Mouse (Mus musculus) forelimb bud, embryonic 11.5 days (tissue): Measurements from ENCODE around the gene Mrps6.
A peak's percentile ranks its signal among the peaks of the same experiment; 100 is the strongest.

Experiments used
- DNase-seq: peaks from one replicate; pipeline ENCODE4 v3.0.0-alpha.2; 2012; ENCODE audit warnings: low read depth, low spot score

Mrps6 gene

GRCm38 (mm10) chr16:92057852-92058643, at the start of gene Mrps6, which contains the start of the genes Gm49711 and Slc5a3:
Gene Mrps6, plus strand, starts transcription at chr16:92058270.
Gene Gm49711, plus strand, starts transcription at chr16:92058316.
Gene Slc5a3, plus strand, starts transcription at chr16:92058322.
- peak; percentile 73 for DNase-seq

GRCm38 (mm10) chr16:92009586-92009985, 48.5 kb upstream of the Mrps6 start:
- no peak for DNase-seq

- DNase-seq = no peak
Measured at GRCm38 (mm10) chr16:92016792-92017191, 41.3 kb upstream of the Mrps6 start.

DNA sequence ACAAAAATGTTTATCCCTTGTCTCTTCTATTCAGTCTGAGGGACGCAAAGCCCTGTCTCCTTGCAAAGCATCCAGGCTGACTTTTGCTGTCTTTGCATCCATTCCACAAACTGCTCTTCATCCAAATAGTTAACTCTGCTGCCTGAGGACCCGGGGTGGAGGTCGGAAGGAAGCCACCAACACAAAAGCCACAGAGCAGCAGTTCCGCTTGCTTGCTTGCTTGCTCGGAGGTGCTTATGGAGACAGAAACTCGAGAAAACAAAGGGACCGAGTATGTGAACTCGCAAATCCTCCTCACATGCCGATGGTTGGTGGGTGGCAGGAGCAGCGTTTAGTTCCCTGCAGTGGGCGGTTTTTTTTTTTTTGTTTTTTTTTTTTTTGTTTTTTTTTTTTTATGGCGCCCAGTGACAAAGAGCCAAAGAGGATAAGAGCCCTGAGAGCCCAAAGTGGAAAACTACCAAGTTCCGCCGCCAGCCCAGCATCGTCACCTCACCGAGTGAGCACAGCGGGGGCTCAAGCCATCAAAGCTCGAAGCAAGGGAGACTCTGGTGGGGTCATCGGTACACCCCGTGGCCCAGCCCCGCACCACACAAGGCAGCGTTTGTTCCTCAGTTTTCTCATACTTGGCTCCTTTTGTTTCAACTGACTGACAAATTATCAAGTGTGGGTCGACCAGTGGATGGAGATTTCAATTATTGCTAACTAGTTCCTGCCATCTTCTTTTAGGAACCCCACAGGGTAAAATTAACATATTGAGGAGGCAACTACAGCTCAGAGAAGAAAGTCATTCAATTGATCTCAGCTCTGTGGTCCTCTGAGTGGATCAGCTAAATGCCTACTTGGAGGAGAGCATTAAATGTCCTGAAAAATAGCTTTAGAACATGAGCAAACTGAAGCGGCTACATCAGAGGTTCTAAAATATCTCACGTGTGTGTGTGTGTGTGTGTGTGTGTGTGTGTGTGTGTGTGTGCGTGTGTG, 38.6 kb upstream of the Mrps6 start:
- peak; percentile 39 for DNase-seq

- no peak for DNase-seq
Measured at GRCm38 (mm10) chr16:92021656-92022400, 36.2 kb upstream of the Mrps6 start.

- no peak for DNase-seq
Measured at GRCm38 (mm10) chr16:92022494-92023283, 35.4 kb upstream of the Mrps6 start.

- no peak for DNase-seq
Measured at GRCm38 (mm10) chr16:92033286-92033685, 24.8 kb upstream of the Mrps6 start.

DNA sequence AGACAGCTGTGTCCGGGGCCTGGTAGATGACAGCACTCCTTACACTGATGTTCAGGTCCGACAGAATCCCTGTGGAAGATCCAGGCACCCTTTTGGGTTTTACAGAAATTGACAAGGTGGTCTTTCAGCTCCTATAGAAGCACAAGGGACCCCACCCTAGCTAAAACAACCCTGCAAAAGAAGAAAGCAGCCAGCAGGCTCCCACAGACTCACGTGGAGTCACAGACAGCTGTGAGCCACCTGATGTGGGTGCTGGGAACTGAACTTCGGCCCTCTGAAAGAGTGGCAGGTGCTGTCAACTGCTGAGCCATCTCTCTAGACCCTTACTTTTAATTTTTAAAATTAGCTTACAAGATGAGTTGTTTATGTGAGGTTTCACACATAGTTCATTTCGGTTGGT, 23.4 kb upstream of the Mrps6 start:
- DNase-seq = no peak

- DNase-seq = no peak
Measured at GRCm38 (mm10) chr16:92036701-92037100, 21.4 kb upstream of the Mrps6 start.

DNA sequence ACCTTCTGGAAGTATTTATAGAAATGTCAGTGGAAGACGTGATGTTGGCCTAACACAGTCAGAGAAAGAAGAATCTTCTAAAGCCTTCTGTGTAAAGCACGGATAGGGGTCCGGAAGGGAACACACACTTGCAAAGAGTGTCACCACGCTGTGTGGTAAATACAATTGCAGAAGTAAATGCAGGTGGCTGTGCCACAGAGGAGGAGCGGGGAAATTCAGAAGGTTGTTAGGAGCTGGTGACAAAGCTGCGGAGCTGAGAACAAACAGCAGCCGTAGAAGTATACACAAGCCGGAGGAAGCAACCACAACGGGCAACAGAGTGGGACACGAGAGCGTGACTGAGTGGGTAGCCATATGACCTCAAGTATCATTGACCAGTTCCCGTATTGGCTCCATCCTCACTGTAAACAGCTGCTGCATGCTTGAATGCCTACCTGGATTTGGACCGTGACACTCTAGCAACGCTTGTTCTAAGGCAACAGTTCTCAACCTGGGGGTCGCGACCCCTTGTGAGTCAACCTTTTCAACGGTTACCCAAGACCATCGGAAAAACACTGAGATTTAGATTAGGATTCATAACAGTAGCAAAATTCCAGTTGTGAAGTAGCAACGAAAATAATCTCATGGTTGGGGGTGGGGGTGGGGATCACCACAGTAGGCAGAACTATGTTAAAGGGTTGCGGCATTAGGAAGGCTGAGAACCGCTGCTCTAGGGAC, 20.0 kb upstream of the Mrps6 start:
- DNase-seq = no peak

DNA sequence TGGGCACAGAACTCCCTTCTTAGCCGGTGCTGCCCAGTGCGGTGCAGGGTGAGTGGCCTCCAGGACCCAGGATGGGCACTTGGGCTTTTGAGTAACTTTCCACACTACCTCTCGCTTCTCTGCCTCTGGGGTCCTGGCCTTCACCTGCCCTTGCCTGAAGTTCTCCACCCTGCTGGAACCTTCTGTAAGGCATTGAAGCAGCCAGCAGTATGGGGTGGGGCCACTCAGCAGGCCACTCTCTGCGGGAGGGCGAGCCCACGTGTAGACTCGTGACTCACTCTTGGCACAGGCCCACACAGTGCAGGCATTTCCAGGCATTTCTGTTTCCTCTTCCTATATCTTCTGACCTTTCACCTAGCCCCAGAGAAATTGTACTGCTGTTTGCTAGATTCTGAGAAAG, 18.6 kb upstream of the Mrps6 start:
- DNase-seq = no peak

DNA sequence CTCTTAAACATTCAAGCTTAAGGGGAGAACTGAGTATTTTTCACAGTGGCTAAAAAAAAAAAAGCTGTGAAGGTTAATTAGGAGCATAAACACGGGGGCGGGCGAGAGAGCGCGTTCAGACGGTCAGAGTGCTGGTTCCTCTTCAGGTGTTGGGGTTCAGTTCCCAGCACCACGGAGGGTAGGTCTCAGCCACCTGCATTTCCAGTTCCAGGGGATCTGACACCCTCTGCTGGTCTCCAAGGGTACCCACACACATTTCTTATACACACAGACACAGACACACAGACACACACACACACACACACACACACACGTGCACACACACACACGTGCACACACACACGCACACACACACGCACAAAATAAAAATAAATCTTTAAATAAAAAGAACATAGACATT, 18.1 kb upstream of the Mrps6 start:
- DNase-seq = no peak

GRCm38 (mm10) chr16:92051777-92052310, 6.2 kb upstream of the Mrps6 start:
- no peak for DNase-seq

- DNase-seq = no peak
Measured at GRCm38 (mm10) chr16:92052569-92052968, 5.5 kb upstream of the Mrps6 start.

DNA sequence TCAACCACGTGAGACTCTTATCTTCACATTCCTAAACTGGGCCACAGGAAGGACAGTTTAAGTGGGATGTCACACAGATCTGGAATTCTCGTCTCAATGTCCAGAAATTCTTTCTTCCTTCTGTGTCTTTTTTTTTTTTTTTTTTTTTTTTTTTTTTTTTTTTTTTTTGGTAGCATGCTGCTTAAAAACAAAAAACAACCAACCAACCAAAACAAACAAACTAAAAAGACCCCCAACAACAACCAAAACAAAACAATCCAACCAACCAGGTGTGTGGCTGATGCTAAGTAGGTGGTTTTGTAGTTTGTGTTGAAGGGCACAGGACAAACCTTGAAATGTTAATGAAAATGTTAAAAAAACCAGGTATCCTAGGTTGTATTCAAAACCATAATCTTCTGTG, 1.4 kb upstream of the Mrps6 start:
- no peak for DNase-seq

DNA sequence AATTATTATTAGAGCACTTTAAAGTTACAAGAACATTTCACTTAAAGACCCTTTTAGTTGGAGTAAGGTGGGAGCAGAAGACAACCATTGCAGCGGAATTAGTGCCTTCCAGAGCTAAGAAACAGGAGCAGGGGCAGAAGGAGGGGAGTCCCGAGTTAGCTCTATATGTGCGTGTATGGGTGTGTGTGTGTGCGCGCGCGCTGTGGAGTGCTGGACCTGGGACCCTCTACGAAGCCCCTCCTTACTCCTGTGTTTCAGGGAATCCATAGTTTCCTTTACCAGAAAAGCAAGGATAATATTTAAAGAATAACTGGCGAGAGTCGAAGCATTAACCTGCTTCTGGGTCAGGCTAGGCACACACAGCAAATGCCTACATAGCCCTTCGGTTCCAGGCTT, 616 bp upstream of the Mrps6 start:
- no peak for DNase-seq

- no peak for DNase-seq
Measured at GRCm38 (mm10) chr16:92058644-92059620, 862 bp downstream of the Mrps6 start.

GRCm38 (mm10) chr16:92060213-92060612, 2.1 kb downstream of the Mrps6 start:
- no peak for DNase-seq

DNA sequence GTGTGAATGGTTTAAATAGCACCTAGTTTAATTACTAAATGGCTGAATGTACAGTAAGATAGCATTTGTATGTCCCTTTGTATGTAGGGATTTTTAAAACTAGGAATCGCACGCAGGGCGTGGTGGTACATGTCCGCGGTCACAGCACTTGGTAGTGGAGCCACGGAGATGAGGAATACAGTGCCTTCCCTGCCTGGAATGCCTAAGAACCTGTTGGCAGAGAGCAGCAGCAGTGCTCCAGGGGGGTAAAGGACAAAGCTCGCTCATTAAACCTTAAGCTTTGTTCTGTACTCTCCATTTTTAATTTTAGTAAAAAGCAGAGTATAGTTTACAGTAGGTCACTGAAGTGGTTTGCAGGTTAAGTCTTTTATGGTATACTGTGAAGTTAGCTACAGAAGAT, 3.5 kb downstream of the Mrps6 start:
- DNase-seq = no peak
